Mouse (Mus musculus) bone marrow macrophage, adult 2 months (primary cell): ENCODE measurements around the gene Chil1. TPM values are rescaled to one million over a fixed set of nuclear protein-coding genes. Genes with fewer than 3 reads are reported as not detected.

Experiments used
- H3K27ac ChIP-seq: 2 replicates; pipeline ENCODE4 v1.5.1; 2012; ENCODE audit warnings: low read depth, low read length; ENCODE audit not compliant: insufficient read depth
- H3K4me1 ChIP-seq: 2 replicates; pipeline ENCODE4 v1.6.1; 2012; ENCODE audit warnings: low read length; ENCODE audit not compliant: control insufficient read depth, insufficient read depth
- H3K4me3 ChIP-seq: 2 replicates; pipeline ENCODE4 v1.5.1; 2012; ENCODE audit warnings: mild to moderate bottlenecking, low read length, moderate library complexity; ENCODE audit not compliant: insufficient read depth
- CTCF ChIP-seq: IDR thresholded peaks from 2 replicates; pipeline ENCODE4 v1.5.1; 2012; ENCODE audit warnings: low read depth, mild to moderate bottlenecking, low read length, moderate library complexity
- POLR2A ChIP-seq: IDR thresholded peaks from 2 replicates; pipeline ENCODE4 v1.6.1; 2012; ENCODE audit warnings: mild to moderate bottlenecking, low read depth, low read length, borderline replicate concordance
- polyA plus RNA-seq: library from polyadenylated mRNA; stranded (reverse); fragments of >200 nt; gene quantifications from 2 replicates; pipeline ENCODE4 v1.2.4, GENCODE M21; 2012; ENCODE audit not compliant: missing spikeins, insufficient read depth, insufficient read length

The Chil1 gene
- polyA plus RNA-seq = not detected in 2 replicates

GRCm38 (mm10) chr1:134182025-134182424, at the start of gene Chil1:
Chil1 (plus strand) TSS chr1:134182176.
- no peak for TF ChIP-seq CTCF
- TF ChIP-seq POLR2A = no peak
- H3K27ac ChIP-seq = no peak within 1 kb of the TSS
- H3K4me3 ChIP-seq = no peak within 1 kb of the TSS
- no peaks in the 10 kb centered on the region for H3K4me1 ChIP-seq

- no peaks in the 10 kb centered on the region for H3K4me1 ChIP-seq
- H3K4me3 ChIP-seq = no peak overlapping the region
- no peak overlapping the region for H3K27ac ChIP-seq
- TF ChIP-seq POLR2A = no peak
- TF ChIP-seq CTCF = no peak
These were observed 48.7 kb upstream of the Chil1 start for GRCm38 (mm10) chr1:134133316-134133715.

GRCm38 (mm10) chr1:134136351-134136750, 45.6 kb upstream of the Chil1 start:
- TF ChIP-seq CTCF (no peak), POLR2A (no peak)
- no peaks in the 10 kb centered on the region for H3K4me1 ChIP-seq
- H3K27ac ChIP-seq = no peak overlapping the region
- no peak overlapping the region for H3K4me3 ChIP-seq

- no peak overlapping the region for H3K4me3 ChIP-seq
- TF ChIP-seq CTCF = no peak
- no peak for TF ChIP-seq POLR2A
- H3K27ac ChIP-seq = no peak overlapping the region
- no peaks in the 10 kb centered on the region for H3K4me1 ChIP-seq
These were observed 43.6 kb upstream of the Chil1 start for GRCm38 (mm10) chr1:134138424-134138823.

- no peak for TF ChIP-seq CTCF
- TF ChIP-seq POLR2A = no peak
- Histone ChIP-seq H3K4me1 (no peaks in the 10 kb centered on the region), H3K4me3 (no peak overlapping the region), H3K27ac (no peak overlapping the region)
These were observed 39.6 kb upstream of the Chil1 start for GRCm38 (mm10) chr1:134142363-134142794.

GRCm38 (mm10) chr1:134146066-134146465, 35.9 kb upstream of the Chil1 start:
- no peak for TF ChIP-seq CTCF
- TF ChIP-seq POLR2A = no peak
- H3K27ac ChIP-seq = no peak overlapping the region

GRCm38 (mm10) chr1:134150076-134150475, 31.9 kb upstream of the Chil1 start:
- H3K4me1 ChIP-seq = no peaks in the 10 kb centered on the region
- H3K27ac ChIP-seq = no peak overlapping the region
- no peak for TF ChIP-seq CTCF
- no peak for TF ChIP-seq POLR2A
- H3K4me3 ChIP-seq = no peak overlapping the region

More at GRCm38 (mm10) chr1:134146066-134146465, 35.9 kb upstream of the Chil1 start:
- Histone ChIP-seq H3K4me1 (no peaks in the 10 kb centered on the region), H3K4me3 (no peak overlapping the region)

GRCm38 (mm10) chr1:134150745-134151144, 31.2 kb upstream of the Chil1 start:
- TF ChIP-seq POLR2A (no peak), CTCF (no peak)
- Histone ChIP-seq H3K4me3 (no peak overlapping the region), H3K4me1 (no peaks in the 10 kb centered on the region), H3K27ac (no peak overlapping the region)

GRCm38 (mm10) chr1:134151655-134152412, 30.1 kb upstream of the Chil1 start:
- Histone ChIP-seq H3K27ac (no peak overlapping the region), H3K4me1 (no peaks in the 10 kb centered on the region), H3K4me3 (no peak overlapping the region)
- TF ChIP-seq CTCF (peak; percentile 48), POLR2A (no peak)

GRCm38 (mm10) chr1:134152626-134153590, 29.1 kb upstream of the Chil1 start:
- Histone ChIP-seq H3K4me3 (no peak overlapping the region), H3K27ac (no peak overlapping the region), H3K4me1 (no peaks in the 10 kb centered on the region)
- TF ChIP-seq CTCF (no peak), POLR2A (no peak)
